Mouse (Mus musculus): ENCODE results near the gene Hpdl.

DNA sequence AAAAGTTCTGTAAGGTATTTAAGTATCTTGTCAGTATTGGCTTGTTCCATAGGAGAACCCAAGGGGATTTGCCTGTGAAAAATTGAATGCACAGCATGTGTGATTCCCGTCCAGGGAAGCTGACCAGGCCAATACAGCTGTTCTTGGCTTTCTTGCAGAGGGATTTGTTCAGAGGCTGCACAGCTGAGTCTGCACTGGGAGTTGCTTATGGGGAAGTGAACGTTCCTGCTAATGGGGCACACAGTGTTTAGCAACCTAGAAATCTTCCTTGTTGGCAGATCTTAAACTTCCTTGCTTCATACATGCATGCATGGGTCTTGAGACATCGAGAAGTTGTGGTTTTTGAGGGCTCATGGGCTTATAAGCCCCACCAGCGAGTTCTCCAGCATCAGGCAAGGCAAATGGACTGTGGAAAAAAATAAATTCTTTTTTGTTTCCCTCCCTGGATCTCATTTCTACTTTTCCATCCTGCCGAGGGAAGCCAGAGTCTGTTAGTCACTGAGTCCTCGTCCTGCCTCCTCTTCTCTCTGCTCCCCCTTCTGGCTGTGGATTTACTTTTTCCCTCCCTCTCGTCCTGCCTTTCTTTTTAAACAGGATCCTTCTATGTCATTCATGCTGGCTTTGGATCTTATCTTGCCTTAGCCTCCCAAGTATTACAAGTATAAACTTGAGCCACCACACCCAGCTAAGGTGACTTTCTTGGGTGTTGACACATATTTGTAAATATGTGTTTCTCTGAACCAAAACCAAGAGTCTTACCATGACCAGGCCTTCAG is 33.3 kb downstream of the Hpdl start:
- TF ChIP-seq TAL1 (IDR thresholded peaks at IDR 0.05; ENCODE audit: low read length) (no peak), GATA1 (IDR thresholded peaks at IDR 0.05; ENCODE audit: low read length) (no peak)
